Mouse (Mus musculus) stomach, embryonic 15.5 days (tissue): Measurements from ENCODE around the gene Art2b. TPM values are rescaled to one million over a fixed set of nuclear protein-coding genes. Genes with fewer than 3 reads are reported as not detected.

Experiments
- ATAC-seq: fragments of 200-750 bp; cut with Nextera tagmentation; 2 replicates; pipeline ENCODE4 v1.8.0; 2017; ENCODE audit warnings: low read depth, moderate number of reproducible peaks, moderate TSS enrichment; ENCODE audit not compliant: insufficient read depth, low FRiP score
- H3K27ac ChIP-seq: fragments of 300-500 bp; sonication (generic); 2 replicates; pipeline ENCODE4 v1.5.1; 2015; ENCODE audit warnings: mild to moderate bottlenecking, inconsistent platforms
- H3K27me3 ChIP-seq: fragments of 300-500 bp; sonication (generic); replicated peaks from 2 replicates; pipeline ENCODE4 v1.6.1; 2015; ENCODE audit warnings: inconsistent platforms
- H3K36me3 ChIP-seq: fragments of 300-500 bp; sonication (generic); 2 replicates; pipeline ENCODE4 v1.6.1; 2015; ENCODE audit warnings: inconsistent platforms
- H3K4me1 ChIP-seq: fragments of 300-500 bp; sonication (generic); 2 replicates; pipeline ENCODE4 v1.6.1; 2015; ENCODE audit warnings: inconsistent platforms
- H3K4me2 ChIP-seq: fragments of 300-500 bp; sonication (generic); 2 replicates; pipeline ENCODE4 v1.6.1; 2015; ENCODE audit warnings: mild to moderate bottlenecking, inconsistent platforms
- H3K4me3 ChIP-seq: fragments of 300-500 bp; sonication (generic); replicated peaks from 2 replicates; pipeline ENCODE4 v1.5.1; 2015; ENCODE audit warnings: inconsistent platforms
- H3K9ac ChIP-seq: fragments of 300-500 bp; sonication (generic); 2 replicates; pipeline ENCODE4 v1.6.1; 2015; ENCODE audit warnings: inconsistent platforms
- H3K9me3 ChIP-seq: fragments of 300-500 bp; sonication (generic); 2 replicates; pipeline ENCODE4 v1.6.1; 2016; ENCODE audit warnings: inconsistent platforms
- WGBS: fragments of 180-500 bp; shearing (Covaris S2); methylation state at CpG from one replicate; pipeline ENCODE4 v1.1.7; 2015; 5-methylcytosine and 5-hydroxymethylcytosine counted together
- polyA plus RNA-seq: library from polyadenylated mRNA; unstranded; fragments of >200 nt; fragmentation: Nextera tagmentation; extraction: Ambion mirVana; gene quantifications from 2 replicates; pipeline ENCODE4 v1.2.1, GENCODE M21; 2015

Gene Art2b
- polyA plus RNA-seq, 1 experiment from 2014 or later = not detected

DNA sequence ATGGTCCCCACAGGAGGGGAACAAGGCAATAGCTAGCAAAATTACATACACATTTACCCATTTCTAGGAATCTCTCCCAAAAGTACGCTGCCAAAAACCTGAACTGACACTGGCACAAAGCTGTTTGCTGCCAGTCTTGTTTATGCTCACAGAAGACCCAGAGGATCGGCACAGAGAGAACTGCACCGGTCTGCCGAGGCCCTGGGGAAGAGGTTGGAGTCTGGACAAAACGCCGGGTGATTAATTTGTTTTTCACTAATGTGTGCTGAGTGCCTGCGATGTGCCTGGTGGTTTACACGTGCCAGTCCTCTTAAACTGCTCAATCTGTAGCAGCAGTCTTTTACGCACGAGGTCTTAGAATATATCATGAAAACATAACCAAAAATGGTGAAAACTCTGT lies 50.3 kb downstream of the Art2b start:
- Histone ChIP-seq H3K4me2 (no peak overlapping the region), H3K4me3 (no peak overlapping the region), H3K9me3 (no peaks in the 10 kb centered on the region), H3K36me3 (no peaks in the 10 kb centered on the region), H3K27me3 (no peaks in the 10 kb centered on the region), H3K4me1 (peaks cover 9% of the 10 kb centered on the region; the same call in 1 of the 2 replicates), H3K9ac (no peak overlapping the region), H3K27ac (no peak overlapping the region)
- 35% methylated on average over 10 of the region's 10 CpGs for WGBS
- no peak for ATAC-seq

GRCm38 (mm10) chr7:101534428-101534827 lies 51.0 kb downstream of the Art2b start:
- Histone ChIP-seq H3K36me3 (no peaks in the 10 kb centered on the region), H3K27me3 (no peaks in the 10 kb centered on the region), H3K4me2 (no peak overlapping the region), H3K27ac (no peak overlapping the region), H3K9me3 (no peaks in the 10 kb centered on the region), H3K9ac (no peak overlapping the region), H3K4me3 (no peak overlapping the region), H3K4me1 (peaks cover 9% of the 10 kb centered on the region; the same call in 1 of the 2 replicates)
- 27% methylated on average over 5 of the region's 5 CpGs for WGBS
- ATAC-seq = no peak

Other genes with a start within 250 kb of the Art2b start
- 88.7 and 92.5 TPM in 2 replicates for gene Arap1, start 237.5 kb downstream of the Art2b start, polyA plus RNA-seq
- gene Gm45837, start 174.7 kb downstream of the Art2b start, polyA plus RNA-seq = 3.6 and 8.0 TPM in 2 replicates
- 9.1 and 15.9 TPM in 2 replicates for gene Pde2a, start 163.9 kb downstream of the Art2b start, polyA plus RNA-seq
- 53.1 and 56.0 TPM in 2 replicates for gene Clpb, start 78.0 kb upstream of the Art2b start, polyA plus RNA-seq
- 5.2 and 6.0 TPM in 2 replicates for gene Phox2a, start 232.7 kb upstream of the Art2b start, polyA plus RNA-seq